Comparison of ENCODE assay signal across 18 mouse cellular contexts in genomic region chr2:140896396-140897082, GRCm38 (mm10).
"Had no signal": no experiment of that assay in that cellular context is flagged by ENCODE, and none has a peak within 500 bp of the region (broad histone marks: within the 10 kb centered on the region; RNA-seq: fewer than 3 reads in every experiment).

No protein-coding gene starts in this region.

- ATAC-seq: hindbrain, embryonic 16.5 days; inflammation-experienced regulatory T-cells, adult 6 months; lung, postnatal 0 days had no signal

- DNase-seq: kidney, postnatal 4 days; lung, adult 2 months; lung, postnatal 36 days; midbrain, embryonic 14.5 days; right cerebral cortex, adult 18-20 months; right cerebral cortex, postnatal 25 days; thymus, adult 18-20 months; thymus, postnatal 14 days had no signal

- H3K9ac ChIP-seq: liver, embryonic 15.5 days; neural tube, embryonic 15.5 days had no signal

- H3K4me2 ChIP-seq: liver, embryonic 11.5 days; liver, embryonic 15.5 days; neural tube, embryonic 15.5 days had no signal

- H3K9me3 ChIP-seq: limb, embryonic 10.5 days; liver, embryonic 15.5 days; midbrain, embryonic 10.5 days; neural tube, embryonic 15.5 days had no signal

- H3K27me3 ChIP-seq: liver, embryonic 15.5 days; neural tube, embryonic 15.5 days had no signal

- H3K27ac ChIP-seq: left cerebral cortex, adult 2 months; limb, embryonic 10.5 days; liver, embryonic 15.5 days; midbrain, embryonic 10.5 days; neural tube, embryonic 15.5 days had no signal

- H3K4me3 ChIP-seq: left cerebral cortex, adult 2 months; limb, embryonic 10.5 days; liver, embryonic 15.5 days; midbrain, embryonic 10.5 days; myocyte; neural tube, embryonic 15.5 days had no signal

- H3K4me1 ChIP-seq: limb, embryonic 10.5 days; liver, embryonic 15.5 days; midbrain, embryonic 10.5 days; neural tube, embryonic 15.5 days had no signal

- H3K36me3 ChIP-seq: limb, embryonic 10.5 days; liver, embryonic 15.5 days; midbrain, embryonic 10.5 days; neural tube, embryonic 15.5 days had no signal
